Mouse (Mus musculus): ENCODE results near the gene 4930442H23Rik. TPM values are rescaled to one million over a fixed set of nuclear protein-coding genes. Genes with fewer than 3 reads are reported as not detected.

Gene 4930442H23Rik
- polyA plus RNA-seq, 1 experiment, result not detected

GRCm38 (mm10) chr10:81178927-81179326, 4.7 kb downstream of the 4930442H23Rik start:
- H3K27ac ChIP-seq (ENCODE audit: insufficient read depth, low read depth, low read length), result no peak overlapping the region
- 0 out of 2 replicates have a peak overlapping the region, but pooled peaks have one; percentile 2 for H3K4me3 ChIP-seq (ENCODE audit: insufficient read depth, low read length)
- peaks cover 16% of the 10 kb centered on the region for H3K4me1 ChIP-seq (ENCODE audit: control insufficient read depth, insufficient read depth, low read length)
- TF ChIP-seq POLR2A (IDR thresholded peaks at IDR 0.05; ENCODE audit: borderline replicate concordance, low read depth, low read length), result no peak
- TF ChIP-seq CTCF (IDR thresholded peaks at IDR 0.05; ENCODE audit: low read depth, low read length), result no peak

GRCm38 (mm10) chr10:81177958-81178712, 5.5 kb downstream of the 4930442H23Rik start:
- Histone ChIP-seq H3K27ac (ENCODE audit: insufficient read depth, low read depth, low read length) (peak overlapping the region; percentile 79; the same call in 1 of the 2 replicates), H3K4me1 (ENCODE audit: control insufficient read depth, insufficient read depth, low read length) (peaks cover 11% of the 10 kb centered on the region), H3K4me3 (ENCODE audit: insufficient read depth, low read length) (peak overlapping the region; percentile 88)
- TF ChIP-seq POLR2A (IDR thresholded peaks at IDR 0.05; ENCODE audit: borderline replicate concordance, low read depth, low read length) (no peak), CTCF (IDR thresholded peaks at IDR 0.05; ENCODE audit: low read depth, low read length) (no peak)

GRCm38 (mm10) chr10:81177491-81177925, 6.1 kb downstream of the 4930442H23Rik start:
- TF ChIP-seq CTCF (IDR thresholded peaks at IDR 0.05; ENCODE audit: low read depth, low read length) (no peak), POLR2A (IDR thresholded peaks at IDR 0.05; ENCODE audit: borderline replicate concordance, low read depth, low read length) (no peak)
- peaks cover 15% of the 10 kb centered on the region for H3K4me1 ChIP-seq (ENCODE audit: control insufficient read depth, insufficient read depth, low read length)

GRCm38 (mm10) chr10:81176466-81177271, 7.0 kb downstream of the 4930442H23Rik start, which contains the start of gene Eef2:
Eef2 (plus strand) TSS chr10:81176631.
- no peak for TF ChIP-seq CTCF (IDR thresholded peaks at IDR 0.05; ENCODE audit: low read depth, low read length)
- peak; percentile 78; the same call in 1 of the 2 replicates for TF ChIP-seq POLR2A (IDR thresholded peaks at IDR 0.05; ENCODE audit: borderline replicate concordance, low read depth, low read length)
- Histone ChIP-seq H3K4me1 (ENCODE audit: control insufficient read depth, insufficient read depth, low read length) (peaks cover 16% of the 10 kb centered on the region), H3K4me3 (ENCODE audit: insufficient read depth, low read length) (peak within 1 kb of the TSS; percentile 88), H3K27ac (ENCODE audit: insufficient read depth, low read depth, low read length) (peak within 1 kb of the TSS; percentile 79)

More at GRCm38 (mm10) chr10:81177491-81177925, 6.1 kb downstream of the 4930442H23Rik start:
- Histone ChIP-seq H3K4me3 (ENCODE audit: insufficient read depth, low read length) (peak overlapping the region; percentile 88), H3K27ac (ENCODE audit: insufficient read depth, low read depth, low read length) (peak overlapping the region; percentile 79)

- Histone ChIP-seq H3K4me1 (ENCODE audit: control insufficient read depth, insufficient read depth, low read length) (peaks cover 16% of the 10 kb centered on the region), H3K27ac (ENCODE audit: insufficient read depth, low read depth, low read length) (peak overlapping the region; percentile 27), H3K4me3 (ENCODE audit: insufficient read depth, low read length) (peak overlapping the region; percentile 41)
- TF ChIP-seq POLR2A (IDR thresholded peaks at IDR 0.05; ENCODE audit: borderline replicate concordance, low read depth, low read length) (no peak), CTCF (IDR thresholded peaks at IDR 0.05; ENCODE audit: low read depth, low read length) (no peak)
Measured at GRCm38 (mm10) chr10:81175936-81176465, 7.6 kb downstream of the 4930442H23Rik start.

- Histone ChIP-seq H3K27ac (ENCODE audit: insufficient read depth, low read depth, low read length) (peak overlapping the region; percentile 34), H3K4me1 (ENCODE audit: control insufficient read depth, insufficient read depth, low read length) (peaks cover 16% of the 10 kb centered on the region), H3K4me3 (ENCODE audit: insufficient read depth, low read length) (peak overlapping the region; percentile 13)
Measured at GRCm38 (mm10) chr10:81175345-81175701, 8.3 kb downstream of the 4930442H23Rik start.

- Histone ChIP-seq H3K4me1 (ENCODE audit: control insufficient read depth, insufficient read depth, low read length) (peaks cover 16% of the 10 kb centered on the region), H3K4me3 (ENCODE audit: insufficient read depth, low read length) (peak overlapping the region; percentile 13), H3K27ac (ENCODE audit: insufficient read depth, low read depth, low read length) (peak overlapping the region; percentile 34)
- peak; percentile 50; the same call in 1 of the 2 replicates for TF ChIP-seq CTCF (IDR thresholded peaks at IDR 0.05; ENCODE audit: low read depth, low read length)
- no peak for TF ChIP-seq POLR2A (IDR thresholded peaks at IDR 0.05; ENCODE audit: borderline replicate concordance, low read depth, low read length)
Measured at GRCm38 (mm10) chr10:81174617-81175344, 8.9 kb downstream of the 4930442H23Rik start.

- Histone ChIP-seq H3K27ac (ENCODE audit: insufficient read depth, low read depth, low read length) (peak overlapping the region; percentile 82), H3K4me3 (ENCODE audit: insufficient read depth, low read length) (peak overlapping the region; percentile 40)
Measured at GRCm38 (mm10) chr10:81173132-81173531, 10.5 kb downstream of the 4930442H23Rik start.

GRCm38 (mm10) chr10:81169411-81169900, 14.2 kb downstream of the 4930442H23Rik start:
- Histone ChIP-seq H3K4me3 (ENCODE audit: insufficient read depth, low read length) (peak overlapping the region; percentile 85), H3K4me1 (ENCODE audit: control insufficient read depth, insufficient read depth, low read length) (peaks cover 10% of the 10 kb centered on the region; the same call in 1 of the 2 replicates), H3K27ac (ENCODE audit: insufficient read depth, low read depth, low read length) (peak overlapping the region; percentile 9; the same call in 1 of the 2 replicates)

More at GRCm38 (mm10) chr10:81173132-81173531, 10.5 kb downstream of the 4930442H23Rik start:
- peaks cover 15% of the 10 kb centered on the region for H3K4me1 ChIP-seq (ENCODE audit: control insufficient read depth, insufficient read depth, low read length)
- TF ChIP-seq POLR2A (IDR thresholded peaks at IDR 0.05; ENCODE audit: borderline replicate concordance, low read depth, low read length), result no peak
- no peak for TF ChIP-seq CTCF (IDR thresholded peaks at IDR 0.05; ENCODE audit: low read depth, low read length)

All from bone marrow macrophage, adult 2 months (primary cell).